Mouse (Mus musculus) heart, embryonic 10.5 days (tissue): ENCODE measurements around the gene Pls1. TPM values are rescaled to one million over a fixed set of nuclear protein-coding genes. Genes with fewer than 3 reads are reported as not detected.

Experiments
- DNase-seq: peaks from one replicate; pipeline ENCODE4 v3.0.0-alpha.2; 2017; ENCODE audit warnings: low spot score
- H3K27ac ChIP-seq: fragments of 300-500 bp; sonication (generic); 2 replicates; pipeline ENCODE4 v1.5.1; 2016; ENCODE audit warnings: mild to moderate bottlenecking
- H3K27me3 ChIP-seq: fragments of 300-500 bp; sonication (generic); 2 replicates; pipeline ENCODE4 v1.6.1; 2016; ENCODE audit warnings: mild to moderate bottlenecking; ENCODE audit not compliant: poor library complexity, insufficient read depth, severe bottlenecking
- H3K36me3 ChIP-seq: fragments of 300-500 bp; sonication (generic); 2 replicates; pipeline ENCODE4 v1.6.1; 2016; ENCODE audit warnings: mild to moderate bottlenecking, moderate library complexity
- H3K4me1 ChIP-seq: fragments of 300-500 bp; sonication (generic); 2 replicates; pipeline ENCODE4 v1.6.1; 2016; ENCODE audit warnings: mild to moderate bottlenecking
- H3K4me3 ChIP-seq: fragments of 300-500 bp; sonication (generic); 2 replicates; pipeline ENCODE4 v1.5.1; 2016; ENCODE audit warnings: mild to moderate bottlenecking, moderate library complexity
- H3K9me3 ChIP-seq: fragments of 300-500 bp; sonication (generic); 2 replicates; pipeline ENCODE4 v1.6.1; 2016; ENCODE audit warnings: mild to moderate bottlenecking, moderate library complexity
- WGBS: fragments of 180-500 bp; shearing (Covaris S2); methylation state at CpG from one replicate; pipeline ENCODE4 v1.1.7; 2016; 5-methylcytosine and 5-hydroxymethylcytosine counted together
- polyA plus RNA-seq: library from polyadenylated mRNA; unstranded; fragments of >200 nt; fragmentation: Nextera tagmentation; extraction: Ambion mirVana; gene quantifications from 2 replicates; pipeline ENCODE4 v1.2.1, GENCODE M21; 2016

Gene Pls1
- polyA plus RNA-seq, 1 experiment from 2014 or later, result 4.5 TPM

- Histone ChIP-seq H3K4me1 (no peaks in the 10 kb centered on the region), H3K27me3 (no peaks in the 10 kb centered on the region), H3K27ac (no peak overlapping the region), H3K4me3 (no peak overlapping the region), H3K36me3 (no peaks in the 10 kb centered on the region), H3K9me3 (no peaks in the 10 kb centered on the region)
- no peak for DNase-seq
- WGBS, result 83% methylated on average over 3 of the region's 3 CpGs
Observed at GRCm38 (mm10) chr9:95832758-95833157, 12.4 kb downstream of the Pls1 start.

DNA sequence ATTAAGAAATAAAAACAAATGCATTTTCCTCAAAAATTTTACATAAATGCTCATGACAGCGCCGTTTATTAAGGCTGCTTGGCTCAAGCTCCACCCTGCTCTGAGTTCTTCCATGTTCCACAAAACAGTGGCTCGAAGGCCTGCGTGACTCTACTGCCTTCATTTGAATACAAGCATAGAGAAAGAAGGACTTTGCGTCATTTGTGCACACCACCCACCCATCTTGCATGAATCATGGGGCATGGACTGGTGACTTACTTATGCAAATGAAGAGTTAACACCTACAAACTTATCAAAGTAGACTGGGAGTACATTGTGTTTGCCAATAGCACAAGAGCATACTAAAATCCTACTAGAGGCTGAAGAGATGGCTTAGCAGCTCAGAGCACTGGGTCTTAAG lies 17.5 kb downstream of the Pls1 start:
- H3K9me3 ChIP-seq, result no peaks in the 10 kb centered on the region
- no peaks in the 10 kb centered on the region for H3K27me3 ChIP-seq
- H3K27ac ChIP-seq, result no peak overlapping the region
- H3K36me3 ChIP-seq, result no peaks in the 10 kb centered on the region
- H3K4me1 ChIP-seq, result no peaks in the 10 kb centered on the region
- DNase-seq, result no peak
- H3K4me3 ChIP-seq, result no peak overlapping the region
- WGBS, result 93% methylated on average over 5 of the region's 5 CpGs

DNA sequence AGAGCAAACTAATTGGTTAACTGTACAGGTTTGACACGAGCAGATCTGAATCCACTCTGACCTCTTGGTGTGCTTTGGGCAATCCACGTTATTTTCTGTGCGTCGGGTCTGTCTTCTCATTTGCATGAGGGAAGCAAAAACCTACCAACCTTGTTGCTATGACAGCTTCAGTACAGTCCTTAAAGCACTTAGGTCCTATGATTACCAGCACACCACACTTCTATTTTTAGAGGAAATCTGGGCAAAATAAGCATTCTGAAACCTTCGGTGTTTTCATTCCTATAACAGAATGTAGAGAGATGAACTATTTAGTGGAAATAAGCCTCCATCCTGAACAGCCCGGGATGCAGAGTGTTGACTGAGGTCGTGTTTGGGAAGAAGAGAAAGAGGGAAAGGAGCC lies 22.6 kb downstream of the Pls1 start:
- H3K4me1 ChIP-seq, result no peaks in the 10 kb centered on the region
- DNase-seq, result no peak
- H3K9me3 ChIP-seq, result no peaks in the 10 kb centered on the region
- H3K4me3 ChIP-seq, result no peak overlapping the region
- no peaks in the 10 kb centered on the region for H3K36me3 ChIP-seq
- H3K27me3 ChIP-seq, result no peaks in the 10 kb centered on the region
- WGBS, result 81% methylated on average over 7 of the region's 7 CpGs
- H3K27ac ChIP-seq, result no peak overlapping the region

GRCm38 (mm10) chr9:95815706-95816105 lies 29.4 kb downstream of the Pls1 start:
- no peak overlapping the region for H3K4me3 ChIP-seq
- no peaks in the 10 kb centered on the region for H3K27me3 ChIP-seq
- DNase-seq, result no peak
- H3K27ac ChIP-seq, result no peak overlapping the region
- no peaks in the 10 kb centered on the region for H3K36me3 ChIP-seq
- no peaks in the 10 kb centered on the region for H3K4me1 ChIP-seq
- H3K9me3 ChIP-seq, result no peaks in the 10 kb centered on the region
- 85% methylated on average over 4 of the region's 4 CpGs for WGBS

GRCm38 (mm10) chr9:95815015-95815673 lies 30.0 kb downstream of the Pls1 start:
- Histone ChIP-seq H3K27ac (no peak overlapping the region), H3K4me1 (no peaks in the 10 kb centered on the region), H3K27me3 (no peaks in the 10 kb centered on the region), H3K36me3 (no peaks in the 10 kb centered on the region), H3K4me3 (no peak overlapping the region), H3K9me3 (no peaks in the 10 kb centered on the region)
- no peak for DNase-seq
- WGBS, result 82% methylated on average over 11 of the region's 11 CpGs

DNA sequence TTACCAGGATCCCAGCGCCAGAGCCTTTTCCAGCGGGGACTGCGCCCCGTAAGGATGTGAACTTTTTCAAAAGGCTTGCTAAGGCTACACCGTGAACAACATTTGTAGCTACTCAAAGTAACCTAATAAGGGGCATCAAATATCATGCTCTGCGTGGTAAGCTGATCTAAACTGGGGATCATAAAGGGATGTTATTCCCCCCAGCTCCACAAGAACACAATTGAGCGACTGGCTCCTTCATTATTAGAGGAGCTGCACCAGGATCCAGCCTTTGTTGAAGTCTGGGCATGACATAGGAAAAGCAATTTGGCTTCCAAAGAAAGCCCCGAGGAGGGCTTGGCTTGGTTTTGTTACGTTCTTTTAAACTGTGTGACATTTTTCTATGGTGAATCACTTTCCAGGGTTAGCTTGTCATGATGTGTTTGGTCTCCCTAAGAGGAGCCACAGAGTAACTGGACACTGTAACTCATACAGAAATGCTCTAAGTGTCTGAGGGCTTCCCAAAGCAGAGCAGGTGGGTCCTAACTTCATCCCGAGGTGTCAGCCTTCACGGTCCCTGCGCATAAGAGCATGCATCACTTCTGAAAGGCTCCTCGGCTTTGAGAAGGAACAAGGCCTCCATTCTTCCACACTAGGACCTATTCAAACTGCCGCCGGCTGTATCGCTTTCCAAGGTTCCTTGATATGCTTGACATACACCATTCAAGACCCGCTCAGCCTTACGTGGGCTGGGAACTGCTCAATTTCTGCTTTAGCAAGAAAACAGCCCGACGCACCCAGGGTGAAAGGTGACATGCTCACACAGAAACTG lies 31.2 kb downstream of the Pls1 start:
- Histone ChIP-seq H3K9me3 (no peaks in the 10 kb centered on the region), H3K27ac (no peak overlapping the region), H3K4me3 (no peak overlapping the region), H3K4me1 (no peaks in the 10 kb centered on the region), H3K36me3 (no peaks in the 10 kb centered on the region), H3K27me3 (no peaks in the 10 kb centered on the region)
- WGBS, result 75% methylated on average over 20 of the region's 20 CpGs
- DNase-seq, result no peak

DNA sequence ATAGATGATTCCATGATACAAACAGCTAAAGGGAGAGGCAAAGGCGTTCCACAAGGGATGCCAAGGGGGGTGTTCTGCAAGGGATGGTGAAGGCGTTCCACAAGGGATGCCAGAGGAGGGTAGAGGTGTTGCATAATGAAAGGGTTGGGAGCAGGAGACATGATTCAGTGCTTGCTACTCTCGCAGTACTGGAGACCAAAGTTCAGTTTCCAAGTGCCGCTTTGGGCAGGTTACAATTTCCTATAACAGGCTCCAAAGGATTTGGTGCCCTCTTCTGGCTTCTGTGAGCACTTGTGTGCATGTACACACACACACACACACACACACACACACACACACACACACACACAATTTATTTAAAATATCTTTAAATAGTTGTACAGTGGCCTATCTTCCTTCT lies 33.3 kb downstream of the Pls1 start:
- 90% methylated on average over 4 of the region's 4 CpGs for WGBS
- no peak for DNase-seq
- Histone ChIP-seq H3K27me3 (no peaks in the 10 kb centered on the region), H3K36me3 (no peaks in the 10 kb centered on the region), H3K9me3 (no peaks in the 10 kb centered on the region), H3K4me3 (no peak overlapping the region), H3K4me1 (no peaks in the 10 kb centered on the region), H3K27ac (no peak overlapping the region)

- Histone ChIP-seq H3K9me3 (no peaks in the 10 kb centered on the region), H3K36me3 (no peaks in the 10 kb centered on the region), H3K27ac (no peak overlapping the region), H3K4me3 (no peak overlapping the region), H3K27me3 (no peaks in the 10 kb centered on the region), H3K4me1 (no peaks in the 10 kb centered on the region)
- DNase-seq, result no peak
- 84% methylated on average over 4 of the region's 4 CpGs for WGBS
Observed at GRCm38 (mm10) chr9:95809596-95809995, 35.5 kb downstream of the Pls1 start.

- DNase-seq, result no peak
- Histone ChIP-seq H3K27me3 (no peaks in the 10 kb centered on the region), H3K9me3 (no peaks in the 10 kb centered on the region), H3K27ac (no peak overlapping the region), H3K4me1 (peaks cover 6% of the 10 kb centered on the region; the same call in 1 of the 2 replicates), H3K36me3 (no peaks in the 10 kb centered on the region), H3K4me3 (no peak overlapping the region)
- 62% methylated on average over 12 of the region's 12 CpGs for WGBS
Observed at GRCm38 (mm10) chr9:95805449-95805848, 39.7 kb downstream of the Pls1 start.

- no peaks in the 10 kb centered on the region for H3K27me3 ChIP-seq
- H3K27ac ChIP-seq, result no peak overlapping the region
- H3K4me3 ChIP-seq, result no peak overlapping the region
- no peaks in the 10 kb centered on the region for H3K9me3 ChIP-seq
- peaks cover 6% of the 10 kb centered on the region; the same call in 1 of the 2 replicates for H3K4me1 ChIP-seq
- 57% methylated on average over 3 of the region's 3 CpGs for WGBS
- H3K36me3 ChIP-seq, result no peaks in the 10 kb centered on the region
- no peak for DNase-seq
Observed at GRCm38 (mm10) chr9:95803783-95804182, 41.3 kb downstream of the Pls1 start.

DNA sequence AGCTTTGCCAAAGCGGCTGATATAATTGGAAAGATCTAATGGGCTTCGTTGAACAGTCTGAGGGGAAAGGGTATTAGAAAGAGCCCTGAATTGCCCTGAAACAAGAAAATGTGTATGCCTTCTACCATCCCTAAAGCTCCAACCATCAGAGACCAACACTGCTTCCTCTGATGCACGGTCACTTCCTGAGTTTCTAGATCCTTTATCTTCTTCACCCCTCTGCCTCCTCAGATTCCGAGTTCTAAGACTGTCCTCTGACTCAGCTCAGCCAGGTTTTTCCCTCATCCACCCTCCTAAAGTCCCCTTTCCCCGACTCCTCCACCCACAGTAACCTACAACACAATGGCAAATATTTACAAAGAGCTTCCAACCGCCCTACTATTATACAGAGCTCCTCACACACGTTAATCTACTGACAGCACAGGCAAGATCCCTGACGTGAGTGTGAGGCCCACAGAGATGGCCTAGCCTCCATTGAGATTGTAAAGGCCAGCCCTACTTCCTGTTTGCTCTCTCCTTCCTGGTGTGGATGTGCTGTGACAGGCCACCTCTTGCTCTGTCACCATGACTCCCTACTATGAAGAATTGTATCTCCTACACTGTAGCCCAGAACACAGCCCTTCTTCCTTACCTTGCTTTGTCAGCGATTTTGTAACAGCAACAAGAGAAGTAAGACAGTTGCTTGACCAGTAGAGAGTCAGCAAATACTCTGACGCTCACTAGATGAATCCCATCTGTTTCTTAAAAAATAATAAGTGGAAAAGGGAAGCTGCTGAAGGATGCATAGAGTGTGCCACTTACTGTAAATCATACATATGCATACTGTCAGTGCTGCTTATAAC lies 43.3 kb downstream of the Pls1 start:
- Histone ChIP-seq H3K27ac (no peak overlapping the region), H3K4me1 (peaks cover 6% of the 10 kb centered on the region; the same call in 1 of the 2 replicates), H3K27me3 (no peaks in the 10 kb centered on the region), H3K4me3 (no peak overlapping the region), H3K36me3 (no peaks in the 10 kb centered on the region), H3K9me3 (no peaks in the 10 kb centered on the region)
- WGBS, result 55% methylated on average over 10 of the region's 10 CpGs
- DNase-seq, result no peak

DNA sequence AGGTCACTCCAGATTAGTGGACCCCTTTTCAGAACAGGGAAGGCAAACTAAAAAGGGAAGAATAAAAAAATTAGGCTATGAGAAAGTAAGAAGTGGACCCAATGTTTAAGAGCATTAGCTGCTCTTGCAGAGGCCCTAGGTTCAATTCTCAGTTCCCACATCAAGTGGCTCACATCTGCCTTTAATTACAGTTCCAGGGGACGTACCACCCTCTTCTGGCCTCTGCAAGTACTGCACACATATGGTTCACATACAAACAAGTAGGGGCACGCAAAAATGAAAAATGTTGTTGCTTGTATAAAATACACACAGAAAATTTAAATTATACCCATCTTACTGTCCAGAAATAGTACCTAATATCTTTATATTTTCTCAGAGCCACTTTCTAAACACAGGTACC lies 48.8 kb downstream of the Pls1 start:
- DNase-seq, result no peak
- no peaks in the 10 kb centered on the region for H3K27me3 ChIP-seq
- WGBS, result 84% methylated on average over 2 of the region's 2 CpGs
- no peaks in the 10 kb centered on the region for H3K4me1 ChIP-seq
- H3K4me3 ChIP-seq, result no peak overlapping the region
- H3K9me3 ChIP-seq, result no peaks in the 10 kb centered on the region
- no peaks in the 10 kb centered on the region for H3K36me3 ChIP-seq
- H3K27ac ChIP-seq, result no peak overlapping the region

DNA sequence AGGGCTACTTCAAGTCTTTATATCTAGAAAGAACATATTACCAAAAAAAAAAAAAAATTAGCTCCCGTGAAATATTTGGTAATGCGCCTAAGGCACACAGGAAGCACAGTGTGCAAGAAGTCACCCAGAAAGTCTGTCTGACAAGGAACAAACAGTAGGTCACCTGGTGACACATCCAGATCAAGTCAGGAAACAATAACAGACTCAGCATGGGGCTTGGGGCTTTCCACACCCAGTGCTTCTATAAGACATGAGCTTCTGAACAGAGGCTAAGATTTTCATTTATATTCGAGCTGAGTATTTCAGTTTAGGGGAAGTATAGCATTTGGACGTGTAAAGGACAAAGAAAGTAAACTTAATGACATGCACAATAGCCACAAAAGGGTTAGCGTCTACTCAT lies 49.3 kb downstream of the Pls1 start:
- H3K27me3 ChIP-seq, result no peaks in the 10 kb centered on the region
- no peaks in the 10 kb centered on the region for H3K36me3 ChIP-seq
- no peak overlapping the region for H3K4me3 ChIP-seq
- 91% methylated on average over 5 of the region's 5 CpGs for WGBS
- no peaks in the 10 kb centered on the region for H3K4me1 ChIP-seq
- no peak for DNase-seq
- no peak overlapping the region for H3K27ac ChIP-seq
- H3K9me3 ChIP-seq, result no peaks in the 10 kb centered on the region
